Mouse (Mus musculus): ENCODE results near the gene Morn1. TPM values are rescaled to one million over a fixed set of nuclear protein-coding genes. Genes with fewer than 3 reads are reported as not detected.

Morn1 gene
- total RNA-seq (2021) = 1 to 10 TPM; 2.8 to 3.8 TPM

DNA sequence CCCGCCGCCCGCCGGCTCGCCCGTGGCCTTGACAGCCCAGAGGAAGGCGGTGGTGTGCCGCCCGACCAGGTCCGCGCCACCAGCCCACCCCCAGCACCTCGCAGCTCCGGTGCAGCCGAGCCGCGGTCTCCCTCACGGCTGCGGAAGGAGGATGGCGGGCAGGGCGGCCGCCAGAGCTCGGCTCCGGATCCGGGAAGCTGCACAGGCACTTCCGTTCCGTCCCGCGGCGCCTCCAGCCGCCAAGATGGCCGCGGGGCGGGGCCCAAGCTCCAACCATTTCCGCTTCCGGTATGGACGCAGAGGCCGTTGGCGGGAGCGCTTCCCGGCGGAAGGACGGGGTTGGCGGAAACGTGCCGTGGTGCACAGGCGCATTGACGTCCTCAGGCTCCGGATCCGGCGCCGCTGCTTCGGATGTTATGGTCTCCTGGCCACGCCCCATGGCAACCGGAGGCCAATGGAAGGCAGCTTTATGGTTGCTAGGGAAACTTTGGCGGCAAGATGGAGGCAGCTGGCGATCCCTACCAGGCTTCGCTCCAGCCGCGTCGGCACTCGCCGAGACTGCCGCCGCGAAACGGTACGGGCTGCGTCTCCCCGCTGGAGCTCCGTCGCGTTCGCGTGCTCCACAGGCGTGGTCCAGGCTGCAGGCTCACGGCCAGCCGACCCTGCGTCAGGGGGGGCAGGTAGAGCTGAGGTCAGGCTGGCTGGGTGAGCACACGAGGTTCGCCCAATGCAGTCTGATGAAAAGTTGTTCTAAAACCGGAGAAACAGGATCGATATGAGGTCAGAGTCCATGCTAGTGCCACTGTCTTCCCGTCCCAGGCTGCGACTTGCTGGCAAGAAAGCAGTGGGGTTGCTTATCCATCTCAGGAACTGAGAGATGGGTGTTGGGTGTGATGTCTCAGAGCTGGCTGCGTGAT, at the start of gene Morn1, which contains the start of gene Rer1:
Gene Morn1 (plus strand): TSS at position 470 of the 917 bp plus-strand sequence.
Gene Rer1 (minus strand): TSS at position 275 of the 917 bp plus-strand sequence.
- intact Hi-C loops (cut with DNase I) = no loop called here
- peak; percentile 100 for DNase-seq

GRCm38 (mm10) chr4:155040197-155040596, 46.2 kb upstream of the Morn1 start:
- DNase-seq = no peak
- intact Hi-C loops (cut with DNase I) = no loop called here

GRCm38 (mm10) chr4:155040696-155041095, 45.7 kb upstream of the Morn1 start:
- DNase-seq = no peak
- intact Hi-C loops (cut with DNase I) = no loop called here

DNA sequence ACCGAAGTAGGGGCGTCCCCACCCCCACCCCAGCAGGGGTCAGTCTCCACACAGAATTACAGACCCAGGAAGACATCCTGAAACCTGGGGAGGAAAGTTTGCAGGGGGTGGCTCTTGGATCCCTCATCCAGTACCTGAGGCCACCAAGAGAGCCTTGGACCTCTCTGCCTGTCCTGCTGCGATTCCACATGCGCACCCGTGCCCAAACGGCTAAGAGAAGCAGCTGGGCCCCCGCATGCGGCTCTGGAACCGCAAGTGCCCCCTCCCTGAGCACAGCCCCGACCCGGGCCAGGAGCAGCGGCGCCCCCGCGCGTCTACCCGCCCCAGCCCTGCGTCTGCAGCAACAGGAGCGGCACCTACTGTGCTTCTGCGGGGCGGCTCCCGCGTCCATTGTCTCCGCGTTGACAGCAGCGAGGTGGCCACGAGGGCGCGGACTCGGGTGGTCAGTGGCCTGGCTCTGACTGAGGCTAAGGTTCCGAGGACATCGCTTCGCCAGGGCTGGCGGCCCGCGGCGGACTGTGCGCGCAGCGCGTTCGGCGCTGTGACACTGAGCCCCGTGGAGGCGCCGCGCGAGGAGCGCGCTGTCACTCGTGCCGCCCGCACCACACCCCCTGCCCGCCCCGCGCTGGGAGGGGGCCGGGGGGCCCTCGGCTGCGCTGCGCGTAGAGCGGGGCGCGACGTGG, 43.6 kb upstream of the Morn1 start:
- intact Hi-C loops (cut with DNase I) = no loop called here
- no peak for DNase-seq

DNA sequence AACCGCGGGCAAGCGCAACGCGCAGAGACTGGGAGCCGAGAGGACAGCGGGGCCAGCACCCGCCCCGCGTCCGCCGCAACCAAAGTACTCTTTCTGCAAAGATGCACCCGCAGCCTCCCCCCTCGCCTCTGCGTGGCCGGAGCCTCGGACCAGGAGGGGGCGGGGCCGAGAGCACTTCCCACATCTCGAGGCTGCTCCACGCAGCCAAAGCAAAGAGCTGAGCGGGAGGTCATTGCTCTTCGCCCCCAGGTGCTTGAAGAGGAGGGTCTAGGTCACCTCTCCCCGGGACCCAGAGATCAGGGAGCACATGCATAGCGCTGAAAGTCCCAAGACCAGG, 43.1 kb upstream of the Morn1 start:
- intact Hi-C loops (cut with DNase I) = no loop called here
- DNase-seq = no peak

DNA sequence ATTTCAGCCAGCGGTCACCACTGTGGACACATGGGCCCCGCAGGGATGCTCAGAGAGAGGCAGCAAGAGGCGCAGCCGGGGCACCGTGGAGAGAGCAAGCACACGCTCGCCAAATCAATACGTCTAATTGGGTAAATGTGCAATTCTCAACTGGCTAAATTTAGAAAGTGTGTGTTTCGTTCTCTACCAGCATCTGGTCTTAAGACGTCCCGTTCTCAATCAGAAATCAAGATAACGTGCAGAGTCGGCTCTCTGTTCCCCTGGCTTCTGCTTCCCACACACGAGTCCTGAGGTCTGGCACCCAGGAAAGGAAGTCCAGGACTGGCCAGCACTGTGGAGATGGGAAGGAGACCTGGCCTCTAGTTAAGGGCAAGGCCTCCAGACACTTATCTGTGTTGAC, 39.7 kb upstream of the Morn1 start:
- no peak for DNase-seq
- intact Hi-C loops (cut with DNase I) = no loop called here

- no peak for DNase-seq
- intact Hi-C loops (cut with DNase I) = no loop called here
Measured at GRCm38 (mm10) chr4:155050116-155050515, 36.3 kb upstream of the Morn1 start.

DNA sequence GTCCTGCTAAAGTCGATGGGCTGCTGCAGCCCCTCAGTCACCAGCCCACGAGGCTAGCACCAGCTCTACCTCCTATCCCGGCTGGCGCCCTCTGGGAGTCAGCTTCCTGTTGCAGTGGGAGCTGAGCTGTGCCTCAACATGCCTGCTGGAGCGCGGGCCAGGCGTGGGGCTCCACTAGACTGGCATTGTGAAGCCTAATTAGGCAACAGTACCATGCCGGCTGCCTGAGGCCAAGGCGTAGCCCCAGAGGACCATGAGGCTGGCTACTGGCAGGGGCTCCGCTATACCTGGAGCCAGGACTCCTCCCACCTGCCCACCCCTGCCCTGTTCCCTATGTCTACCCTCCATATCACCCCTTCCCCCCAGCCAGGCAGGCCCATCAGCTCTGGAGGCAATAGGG, 29.7 kb upstream of the Morn1 start, which contains the start of gene Plch2:
Gene Plch2 (minus strand): TSS at position 61 of the 400 bp plus-strand sequence.
- DNase-seq = no peak

DNA sequence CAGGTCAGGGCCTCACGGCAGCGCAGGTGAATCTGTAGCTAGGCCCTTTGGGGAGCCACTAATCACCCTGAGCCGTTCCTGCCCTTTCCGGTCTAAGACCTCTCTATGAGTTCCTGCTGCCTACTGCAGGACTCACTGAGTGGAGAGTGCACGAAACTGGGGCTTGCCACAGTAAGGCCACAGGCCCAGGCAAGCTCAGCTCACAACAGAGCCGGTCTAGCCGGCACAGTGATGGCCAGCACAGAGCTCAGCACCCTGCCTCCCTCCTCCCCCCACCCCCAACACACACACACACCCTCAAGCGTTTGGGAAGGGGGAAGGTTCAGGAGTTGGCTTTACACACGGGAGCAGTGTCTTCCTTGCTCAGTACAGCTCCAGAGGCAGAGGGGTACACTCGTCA, 28.1 kb upstream of the Morn1 start:
- intact Hi-C loops (cut with DNase I) = no loop called here
- DNase-seq = no peak

More for the DNA sequence above, 29.7 kb upstream of the Morn1 start, which contains the start of gene Plch2:
- intact Hi-C loops (cut with DNase I) = no loop called here

GRCm38 (mm10) chr4:155063895-155064294, 22.5 kb upstream of the Morn1 start:
- intact Hi-C loops (cut with DNase I) = loop anchor here (1.0 kb wide), 1 partner anchor 120 kb away; no protein-coding TSS in a partner anchor
- DNase-seq = no peak

GRCm38 (mm10) chr4:155064474-155064873, 21.9 kb upstream of the Morn1 start:
- no peak for DNase-seq
- intact Hi-C loops (cut with DNase I) = loop anchor here (1.0 kb wide), 1 partner anchor 120 kb away; no protein-coding TSS in a partner anchor

DNA sequence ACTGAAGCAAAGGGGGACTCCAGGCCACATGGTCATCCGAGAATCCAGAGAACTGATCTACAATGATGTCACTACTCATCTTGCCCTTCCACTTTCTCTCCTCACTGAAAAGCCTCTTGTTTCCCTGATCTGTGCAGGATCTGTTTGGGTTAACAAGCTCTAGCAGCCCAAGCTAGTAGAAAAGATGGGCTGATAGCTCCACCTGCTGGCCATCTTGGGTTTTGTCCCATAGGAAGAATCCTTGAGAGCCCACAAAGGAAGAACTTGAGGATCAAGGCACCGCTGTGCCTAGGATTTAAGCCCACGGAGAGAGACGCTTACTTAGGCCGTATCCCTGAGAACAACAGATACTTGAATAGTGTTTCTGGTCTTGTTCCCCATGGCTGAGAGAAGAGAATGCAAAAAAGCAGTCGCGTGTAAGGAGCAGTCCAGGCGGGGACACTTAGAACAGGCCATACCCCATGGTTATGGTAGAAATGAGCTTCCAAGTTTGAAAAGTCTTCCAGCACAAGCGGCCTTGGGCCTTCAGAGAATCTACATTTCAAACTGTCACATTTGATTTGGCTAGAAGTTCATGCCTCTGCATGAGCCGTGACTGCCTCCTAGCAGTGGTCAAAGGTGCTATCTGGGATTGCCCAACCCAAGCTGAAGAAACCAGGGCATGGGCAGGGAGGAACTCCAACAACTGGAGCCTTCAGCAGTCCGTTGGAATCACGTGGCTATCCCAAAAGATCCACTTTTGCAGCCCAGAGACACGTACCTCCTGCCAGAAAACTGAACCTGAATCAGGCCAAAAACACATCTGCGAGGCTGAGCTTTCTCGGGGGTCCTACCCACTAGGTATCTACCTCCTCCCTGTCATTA, 20.2 kb upstream of the Morn1 start:
- DNase-seq = peak; percentile 92 to 93
- intact Hi-C loops (cut with DNase I) = loop anchor here (1.0 to 5.0 kb wide), 3 partner anchors 85 to 188 kb away; no protein-coding TSS in a partner anchor

DNA sequence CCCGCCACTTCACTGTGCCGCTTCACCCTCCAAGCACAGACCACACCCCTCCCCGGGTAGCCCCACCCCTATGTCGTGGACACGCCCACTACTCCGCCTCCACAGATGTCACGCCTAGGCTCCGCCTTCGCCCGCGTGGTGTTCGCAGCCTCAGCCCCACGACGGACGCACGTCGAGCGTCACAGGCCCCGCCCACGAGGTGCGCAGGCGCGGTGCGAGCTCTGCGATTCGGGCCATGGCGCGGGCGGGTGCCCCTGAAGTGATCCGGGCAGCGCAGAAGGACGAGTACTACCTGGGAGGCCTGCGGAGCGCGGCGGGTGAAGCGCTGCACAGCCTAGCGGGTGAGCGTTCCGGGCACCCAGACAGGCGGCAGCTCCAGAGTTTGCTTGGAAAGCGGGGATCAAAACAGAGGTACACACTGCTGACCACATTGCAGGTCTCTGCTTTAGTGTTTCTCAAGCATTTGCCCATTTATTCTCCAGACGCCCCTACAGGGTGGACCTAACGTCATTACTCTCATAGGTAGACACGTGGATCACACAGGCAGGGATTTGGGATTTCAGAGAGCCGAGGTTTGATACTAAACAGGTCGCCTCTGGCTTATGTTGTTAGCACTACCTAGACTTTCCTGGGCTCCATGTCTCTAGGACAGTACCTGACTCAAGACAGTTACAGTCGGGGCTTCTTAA, 19.4 kb upstream of the Morn1 start, which contains the start of gene Pex10:
Gene Pex10 (plus strand): TSS at position 183 of the 689 bp plus-strand sequence.
- peak; percentile 97 to 98 for DNase-seq
- intact Hi-C loops (cut with DNase I) = loop anchor here (1.0 to 5.0 kb wide), 3 partner anchors 86 to 189 kb away; no protein-coding TSS in a partner anchor

DNA sequence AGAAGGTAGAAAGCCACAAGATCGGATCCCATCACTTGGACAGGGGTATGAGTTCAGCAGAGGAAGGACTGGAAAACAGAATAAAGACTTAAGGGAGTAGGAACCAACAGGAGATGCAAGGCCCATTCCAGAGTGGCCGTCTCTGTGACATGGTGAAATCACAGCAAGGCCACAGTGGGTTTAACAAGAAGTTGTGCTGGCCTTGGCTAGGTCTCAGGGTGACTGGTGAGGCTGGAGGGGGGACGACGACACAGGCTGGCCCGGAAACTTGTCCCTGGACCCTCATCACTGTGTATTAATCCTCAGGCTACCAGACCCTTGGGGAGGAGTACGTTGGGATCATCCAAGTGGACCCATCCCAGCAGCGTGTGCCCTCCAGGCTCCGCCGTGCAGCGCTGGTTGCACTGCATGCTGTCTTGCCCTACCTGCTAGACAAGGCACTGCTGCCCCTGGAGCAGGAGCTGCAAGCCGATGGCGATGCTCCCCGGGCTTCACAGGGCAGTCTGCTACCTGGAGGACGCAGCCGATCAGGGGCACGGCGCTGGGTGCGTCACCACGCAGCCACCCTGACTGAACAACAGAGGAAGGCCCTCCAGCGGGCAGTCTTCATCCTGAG, 17.9 kb upstream of the Morn1 start:
- intact Hi-C loops (cut with DNase I) = loop anchor here (5.0 kb wide), 1 partner anchor 101 kb away; no protein-coding TSS in a partner anchor
- no peak for DNase-seq

DNA sequence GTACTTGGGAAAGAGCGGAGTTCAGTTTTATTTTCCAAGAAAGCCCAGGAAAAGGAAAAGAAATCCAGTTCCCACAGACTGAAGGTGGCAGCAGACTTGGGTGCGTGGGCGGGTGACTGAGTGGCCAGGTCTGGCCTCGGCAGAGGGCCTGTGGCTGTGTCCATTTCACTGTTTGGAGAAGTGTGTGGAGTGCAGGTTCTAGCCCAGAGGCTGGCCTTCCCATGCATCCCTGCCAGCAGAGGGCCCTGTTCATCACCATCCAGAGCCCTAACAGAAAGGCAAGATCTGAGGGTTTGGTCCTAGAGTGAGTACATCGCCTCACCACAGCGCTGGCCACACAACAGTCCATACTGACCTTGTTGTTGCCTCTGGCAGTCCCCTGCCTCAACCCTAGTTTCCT, 17.2 kb upstream of the Morn1 start:
- intact Hi-C loops (cut with DNase I) = loop anchor here (5.0 kb wide), 1 partner anchor 102 kb away; no protein-coding TSS in a partner anchor

GRCm38 (mm10) chr4:155070199-155070598, 16.2 kb upstream of the Morn1 start:
- DNase-seq = no peak
- intact Hi-C loops (cut with DNase I) = no loop called here

More for the DNA sequence above, 17.2 kb upstream of the Morn1 start:
- DNase-seq = peak in 1 of 2 experiments; percentile 30

DNA sequence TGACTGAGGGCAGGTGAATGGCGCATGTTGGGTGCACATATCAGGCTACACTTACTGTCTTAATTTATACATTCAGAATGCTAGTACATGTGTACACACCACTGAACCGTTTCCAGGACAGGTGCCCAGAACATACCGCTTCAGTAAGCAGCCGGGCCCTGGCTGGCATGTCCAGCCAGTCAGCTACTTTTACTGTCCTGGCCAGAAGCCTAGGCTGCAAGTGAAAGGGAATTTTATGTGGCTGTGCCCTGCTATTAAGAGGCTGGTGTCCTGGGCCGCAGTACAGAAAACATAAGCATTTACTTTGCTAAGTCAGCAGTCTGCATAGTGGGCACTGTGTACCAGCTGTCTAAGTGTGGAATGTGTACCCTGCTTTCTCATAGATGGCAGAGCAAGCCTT, 15.5 kb upstream of the Morn1 start:
- peak; percentile 28 to 48 for DNase-seq
- intact Hi-C loops (cut with DNase I) = no loop called here

GRCm38 (mm10) chr4:155074418-155074817, 12.0 kb upstream of the Morn1 start:
- no peak for DNase-seq
- intact Hi-C loops (cut with DNase I) = no loop called here

GRCm38 (mm10) chr4:155075137-155075536, 11.2 kb upstream of the Morn1 start:
- DNase-seq = no peak
- intact Hi-C loops (cut with DNase I) = no loop called here
